Mouse (Mus musculus) gastrocnemius, postnatal 25 days (tissue): ENCODE measurements around the gene Hnrnpa1. TPM values are rescaled to one million over a fixed set of nuclear protein-coding genes. Genes with fewer than 3 reads are reported as not detected.
"Not testable (repeated sequence)": the region's sequence is repeated elsewhere in the genome, so short reads cannot be mapped to it uniquely, and the experiment has no call there.

Source experiments
- DNase-seq: peaks from one replicate; pipeline ENCODE4 v3.0.0; 2022
- microRNA-seq, 2 experiments: library from miRNA; unstranded; fragments of <30 nt; microRNA quantifications; one replicate each; pipeline ENCODE4 v1.2.0; 2021; ENCODE audit warnings: borderline replicate concordance in 2 of 2
- total RNA-seq, 2 experiments: library from RNA; stranded (reverse); gene quantifications; 1 replicate in 1 of 2; 2 replicates in 1 of 2; pipeline ENCODE4 v1.2.3; 2021

Hnrnpa1 gene
- total RNA-seq, 2 experiments from 2014 or later, result 82.8 to 89.0 TPM

DNA sequence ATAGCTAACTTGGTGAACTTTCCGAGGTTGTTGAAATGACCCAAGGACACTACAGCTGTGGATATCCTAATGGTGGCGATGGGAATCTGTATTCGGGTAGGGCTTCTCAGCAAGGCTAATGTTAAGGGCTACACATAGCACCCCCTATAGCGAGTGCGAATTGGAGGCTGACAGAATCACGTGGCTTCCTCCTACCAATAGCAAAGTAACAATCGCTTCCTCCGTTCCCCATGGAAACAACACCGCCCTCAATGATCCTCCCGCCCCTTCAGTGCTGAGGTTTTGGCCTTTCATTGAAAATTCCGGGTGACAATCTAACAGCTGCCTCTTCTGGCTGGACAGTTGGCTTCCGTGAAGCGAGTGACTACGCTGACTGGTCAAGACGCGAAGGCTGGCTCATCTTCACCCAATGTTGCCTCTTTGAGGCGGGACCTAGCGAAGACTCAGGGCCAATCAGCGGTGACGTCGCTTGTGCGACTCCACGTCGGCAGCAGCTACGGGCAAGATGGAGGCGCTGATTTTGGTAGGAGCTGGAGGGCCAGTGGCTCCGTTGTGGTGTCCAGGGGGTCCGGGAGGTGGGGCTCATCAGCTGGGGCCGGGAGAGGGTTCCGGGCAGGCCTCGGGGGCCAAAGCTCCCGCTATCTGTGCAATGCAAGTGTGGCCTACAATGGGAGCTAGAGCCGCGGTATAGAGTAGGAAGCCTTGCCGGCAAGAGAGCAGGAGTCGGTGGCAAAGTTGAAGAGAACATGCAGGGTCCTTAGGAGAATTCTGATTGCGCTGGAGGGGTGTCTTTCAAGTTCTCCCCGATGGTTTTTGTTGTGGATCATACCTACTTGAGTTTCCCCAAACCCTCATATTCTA is 32.4 kb downstream of the Hnrnpa1 start, which contains the start of gene Copz1:
Copz1 (plus strand) TSS at position 296 of the 861 bp plus-strand sequence.
- DNase-seq, result peak; percentile 98

DNA sequence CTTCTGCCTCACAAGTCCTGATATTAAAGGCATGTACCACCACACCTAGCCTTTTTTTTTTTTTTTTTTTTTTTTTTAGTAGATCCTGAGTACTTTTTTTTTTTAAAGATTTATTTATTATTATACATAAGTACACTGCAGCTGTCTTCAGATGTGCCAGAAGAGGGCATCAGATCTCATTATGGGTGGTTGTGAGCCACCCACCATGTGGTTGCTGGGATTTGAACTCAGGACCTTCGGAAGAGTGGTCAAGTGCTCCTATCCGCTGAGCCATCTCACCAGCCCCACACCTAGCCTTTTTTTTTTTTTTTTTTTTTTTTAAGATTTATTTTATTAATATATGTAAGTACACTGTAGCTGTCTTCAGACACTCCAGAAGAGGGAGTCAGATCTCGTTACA is 35.7 kb downstream of the Hnrnpa1 start:
- not testable (repeated sequence) for DNase-seq

DNA sequence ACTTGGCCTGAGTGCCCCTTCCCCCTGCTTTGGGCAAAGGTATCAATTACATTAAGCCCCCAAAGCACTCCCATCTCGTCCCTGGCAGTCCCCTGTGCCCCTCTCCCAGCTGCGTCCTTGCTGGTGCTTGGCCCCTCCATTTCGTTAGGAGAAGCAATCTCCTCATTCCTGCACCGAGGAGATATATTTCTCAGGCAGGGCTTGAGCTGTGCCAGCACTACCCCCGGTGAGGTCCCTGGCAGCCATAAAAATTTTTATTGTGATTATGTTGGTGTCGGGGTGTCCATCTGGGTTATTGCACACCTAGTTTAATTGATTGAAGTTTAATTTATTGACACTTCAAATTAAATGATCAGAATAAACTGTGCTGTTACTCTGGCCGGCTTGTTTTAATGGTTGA is 37.7 kb downstream of the Hnrnpa1 start:
- DNase-seq, result no peak

DNA sequence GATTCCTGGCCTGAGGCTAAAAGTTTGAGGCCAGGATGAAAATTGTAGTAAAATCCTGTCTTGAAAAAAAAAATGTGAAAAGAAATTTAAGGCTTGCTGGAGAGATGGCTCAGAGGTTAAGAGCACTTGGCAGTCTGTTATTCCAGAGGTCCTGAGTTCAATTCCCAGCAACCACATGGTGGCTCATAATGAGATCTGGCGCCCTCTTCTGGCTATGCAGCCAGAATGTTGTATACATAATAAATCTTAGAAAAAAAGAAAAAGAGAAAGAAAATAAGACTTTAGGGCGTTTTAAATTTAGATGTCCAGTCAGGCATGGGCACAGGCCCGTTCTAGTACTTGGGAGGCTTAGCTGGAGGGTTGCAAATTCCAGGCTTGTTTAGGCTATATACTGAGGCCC is 39.5 kb downstream of the Hnrnpa1 start:
- no peak for DNase-seq

DNA sequence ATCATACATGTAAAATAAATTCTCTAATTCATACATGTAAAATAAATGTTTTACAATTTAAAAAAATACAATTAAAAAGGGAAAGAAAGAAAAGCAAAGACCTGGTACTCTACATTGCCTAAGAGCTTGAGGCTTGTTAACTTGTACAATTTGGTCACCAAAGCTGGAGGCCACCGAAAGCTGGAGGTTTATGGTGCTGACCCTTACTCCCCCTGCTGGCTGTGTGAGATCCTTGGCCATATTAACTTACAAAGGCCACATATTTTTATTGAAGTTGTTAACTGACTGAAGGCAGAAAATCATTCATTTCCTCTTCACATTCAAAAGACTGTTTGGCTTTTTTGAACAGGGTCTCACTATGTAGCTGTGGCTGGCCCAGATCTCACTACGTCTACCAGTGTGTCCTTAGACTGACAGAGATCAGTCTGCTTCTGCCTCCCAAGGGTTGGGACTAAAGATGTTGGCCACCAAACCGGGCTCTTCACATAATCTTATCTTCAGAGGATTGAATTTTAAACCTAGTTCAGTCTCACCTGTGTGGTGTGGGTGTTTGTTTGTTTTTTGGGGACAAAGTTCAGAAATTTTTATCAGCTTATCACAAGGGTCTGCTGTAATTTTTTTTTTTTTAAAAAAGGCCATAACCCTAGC is 40.7 kb downstream of the Hnrnpa1 start:
- no peak for DNase-seq

DNA sequence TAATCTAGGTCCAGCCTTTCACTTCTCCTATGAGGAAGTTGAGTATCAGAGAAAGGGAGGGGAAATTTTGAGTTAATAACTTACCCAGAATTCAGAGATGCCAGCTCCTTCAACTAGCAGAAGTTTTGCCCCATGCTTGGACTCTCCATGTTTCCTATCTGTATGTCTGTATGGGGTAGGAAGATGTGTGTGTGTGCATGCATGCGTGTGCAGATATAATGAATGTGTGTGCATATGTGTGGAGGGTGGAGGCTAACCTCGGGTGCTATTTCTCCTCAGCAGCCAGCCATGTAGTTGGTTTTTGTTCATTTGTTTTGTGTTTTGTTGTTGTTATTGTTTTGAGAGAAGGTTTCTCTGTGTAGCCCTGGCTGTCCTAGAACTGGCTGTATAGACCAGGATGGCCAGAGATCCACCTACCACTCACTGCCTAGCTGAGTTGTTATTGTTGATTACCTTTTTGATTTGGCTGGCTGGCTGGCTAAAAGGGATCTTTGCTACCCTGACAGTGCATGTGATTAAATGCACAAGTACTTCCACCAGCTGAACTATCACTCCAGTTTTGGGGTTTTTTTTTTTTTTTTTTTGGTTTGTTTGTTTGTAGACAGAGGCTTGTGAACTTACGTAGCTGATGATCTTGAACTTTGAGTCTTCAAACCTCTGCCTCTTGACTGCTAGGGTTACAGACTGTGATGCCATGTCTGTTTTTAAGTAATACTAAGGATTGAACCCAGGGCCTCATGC is 41.4 kb downstream of the Hnrnpa1 start:
- DNase-seq, result no peak

DNA sequence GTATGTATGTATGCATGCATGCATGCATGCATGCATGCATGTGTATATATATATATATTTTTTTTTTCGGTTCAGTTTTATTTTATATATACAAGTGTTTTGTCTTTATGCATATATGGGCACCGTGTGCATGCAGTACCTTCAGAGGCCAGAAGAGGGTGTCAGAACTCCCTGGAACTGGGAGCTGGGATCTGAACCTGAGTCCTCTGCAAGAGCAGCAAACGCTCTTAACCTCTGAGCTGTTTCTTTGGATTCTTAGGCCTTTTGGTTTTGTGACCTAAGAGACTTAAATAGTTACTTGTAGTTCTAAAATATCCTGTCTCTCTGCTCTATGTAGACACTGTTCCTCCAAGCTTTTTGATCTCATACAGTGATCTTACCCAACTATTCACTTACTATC is 43.8 kb downstream of the Hnrnpa1 start:
- DNase-seq, result no peak

DNA sequence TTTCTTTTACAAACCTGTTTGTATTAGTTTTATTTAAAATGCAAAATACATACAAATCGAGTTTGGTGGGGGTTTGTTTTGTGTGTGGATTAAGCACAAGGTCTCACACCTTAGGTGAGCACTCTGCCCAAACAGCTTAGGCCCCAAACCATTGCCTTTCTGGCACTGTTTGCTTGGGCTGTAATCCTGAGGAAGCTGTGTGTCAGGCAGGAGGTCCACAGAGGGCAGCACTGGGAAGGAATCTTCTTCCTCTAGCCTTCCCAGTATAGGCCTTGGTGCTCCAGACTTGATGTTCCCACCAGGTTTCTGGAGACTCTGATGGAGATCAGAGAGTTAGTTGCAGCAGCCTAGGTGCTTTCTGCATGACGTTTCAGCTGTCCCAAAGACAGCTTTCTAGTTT is 44.4 kb downstream of the Hnrnpa1 start:
- no peak for DNase-seq

DNA sequence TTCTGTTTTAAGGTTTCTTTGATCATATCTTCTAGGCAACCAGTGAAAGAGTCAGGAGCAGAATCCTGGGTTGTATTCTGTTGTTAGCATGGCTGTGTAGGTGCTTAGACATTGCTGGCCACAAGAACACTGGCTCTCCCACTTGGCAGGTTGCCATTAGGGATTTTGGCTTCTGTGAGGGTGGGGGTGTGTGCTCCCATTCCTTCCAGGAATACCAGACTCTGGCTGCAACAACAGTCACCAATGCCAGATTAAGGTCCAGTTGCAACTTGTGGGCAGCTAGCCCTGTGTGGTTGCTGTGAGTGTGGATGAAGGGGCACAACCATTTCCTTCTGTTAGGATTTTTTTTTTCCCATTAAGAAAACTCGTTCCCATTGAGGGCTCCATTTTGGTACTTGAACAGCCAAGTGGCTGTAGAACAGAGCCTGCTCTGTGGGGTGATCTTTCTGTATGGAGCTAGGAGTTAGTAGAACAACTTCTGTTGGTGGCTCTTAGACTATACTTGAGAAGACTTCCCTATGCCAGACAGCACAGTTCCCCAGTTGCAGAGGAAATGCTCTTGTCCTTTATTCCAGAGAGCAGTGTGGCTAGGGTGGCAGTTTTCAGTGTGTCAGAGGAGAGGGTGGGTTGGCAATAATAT is 45.7 kb downstream of the Hnrnpa1 start:
- DNase-seq, result peak; percentile 58

DNA sequence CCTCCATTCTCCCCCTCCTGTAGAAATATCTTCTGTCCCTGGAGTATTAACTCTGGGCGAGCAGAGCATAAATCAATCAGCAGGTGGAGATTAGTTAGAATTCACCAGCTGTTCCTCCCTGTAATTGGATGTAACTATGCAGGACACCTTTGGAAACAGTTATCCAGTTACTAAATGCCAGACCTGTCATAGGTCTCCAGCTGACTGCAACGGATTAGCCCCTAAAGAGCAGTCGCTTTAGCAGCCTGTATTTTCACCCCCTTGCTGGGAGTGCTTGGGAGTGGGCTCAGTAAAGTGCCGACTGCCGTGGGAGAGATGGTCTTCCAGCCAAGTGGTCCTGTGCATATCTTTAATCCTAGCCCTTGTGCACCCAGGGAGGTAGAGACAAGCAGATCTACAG is 49.4 kb downstream of the Hnrnpa1 start:
- DNase-seq, result no peak

DNA sequence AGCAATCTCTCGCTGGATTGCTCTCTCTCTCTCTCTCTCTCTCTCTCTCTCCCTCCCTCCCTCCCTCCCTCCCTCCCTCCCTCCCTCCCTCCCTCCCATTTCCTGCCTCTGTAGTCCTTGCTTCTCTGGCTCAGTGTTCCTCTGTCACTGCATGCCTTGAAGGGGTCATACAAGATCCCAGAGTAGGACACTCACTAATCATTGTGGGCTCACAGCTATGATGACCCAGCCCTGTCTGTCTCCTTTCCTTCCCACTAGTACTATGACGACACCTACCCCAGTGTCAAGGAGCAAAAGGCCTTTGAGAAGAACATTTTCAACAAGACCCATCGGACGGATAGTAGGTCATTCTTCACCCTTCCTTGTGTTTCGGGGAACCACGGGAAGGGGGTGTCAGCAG is 50.2 kb downstream of the Hnrnpa1 start:
- no peak for DNase-seq

DNA sequence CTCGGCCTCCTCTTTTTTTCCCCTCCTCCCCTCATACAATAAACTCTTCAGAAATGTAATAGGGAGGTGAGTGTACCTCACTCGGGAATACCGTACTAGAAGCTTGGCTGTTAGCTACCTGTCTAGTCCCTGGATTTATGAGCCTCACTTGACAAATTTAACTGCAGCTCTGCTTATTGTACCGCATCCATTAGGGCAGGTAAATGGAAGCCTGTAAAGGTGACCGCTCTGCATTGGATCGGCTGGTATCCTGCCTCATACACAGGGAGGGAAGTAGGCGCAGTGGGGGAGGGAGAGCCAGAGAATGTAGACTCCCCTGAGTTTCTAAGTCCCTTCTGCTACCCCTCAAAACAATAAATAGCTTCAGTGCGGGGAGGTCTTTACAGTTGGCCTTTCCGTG is 50.6 kb downstream of the Hnrnpa1 start:
- no peak for DNase-seq

DNA sequence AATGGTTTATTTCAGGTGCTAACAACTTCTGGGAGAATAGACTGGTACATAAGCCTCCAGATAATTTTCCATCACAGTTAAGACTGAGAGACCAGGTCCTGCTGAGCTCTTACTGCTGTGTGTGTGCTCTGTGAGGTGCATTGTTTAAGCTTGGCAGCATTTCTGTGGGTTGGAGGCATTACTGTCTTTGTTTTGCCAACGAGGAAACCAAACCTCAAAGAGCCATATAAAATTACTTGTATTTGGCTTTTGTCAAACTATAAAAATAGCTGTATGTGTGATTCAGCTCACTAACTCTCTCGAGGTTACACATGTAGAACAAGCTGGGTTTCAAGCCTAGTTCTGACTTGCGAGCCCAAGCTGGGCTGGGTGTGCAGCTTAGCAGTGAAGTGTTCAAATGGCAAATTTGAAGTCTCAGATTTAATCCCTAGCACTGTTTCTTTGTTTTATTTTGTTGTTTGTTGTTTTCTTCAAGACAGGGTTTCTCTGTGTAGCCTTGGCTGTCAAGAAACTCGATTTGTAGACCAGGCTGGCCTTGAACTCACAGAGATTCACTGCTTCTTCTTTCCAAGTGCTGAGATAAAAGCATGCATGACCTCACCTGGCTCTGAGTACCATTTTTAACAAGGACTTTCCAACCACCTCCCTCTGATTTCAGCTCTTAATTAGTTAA is 52.6 kb downstream of the Hnrnpa1 start:
- DNase-seq, result no peak

DNA sequence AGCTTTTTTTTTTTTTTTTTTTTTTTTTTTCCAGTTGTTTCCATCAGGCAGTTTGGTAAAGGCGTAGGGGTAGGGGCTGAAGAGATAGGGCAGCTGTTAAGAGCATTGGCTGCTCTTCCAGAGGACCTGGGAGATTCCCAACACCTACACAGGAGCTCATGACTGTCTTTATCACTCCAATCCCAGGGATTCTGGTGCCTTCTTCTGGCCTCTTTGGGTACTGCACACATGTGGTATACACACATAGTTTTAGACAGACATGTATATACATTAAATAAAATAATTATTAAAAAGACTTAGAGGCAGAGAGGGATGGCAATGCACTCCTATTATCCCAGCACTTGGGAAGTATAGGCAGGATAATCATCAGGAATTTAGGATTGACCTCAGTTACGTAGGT is 53.1 kb downstream of the Hnrnpa1 start:
- no peak for DNase-seq

DNA sequence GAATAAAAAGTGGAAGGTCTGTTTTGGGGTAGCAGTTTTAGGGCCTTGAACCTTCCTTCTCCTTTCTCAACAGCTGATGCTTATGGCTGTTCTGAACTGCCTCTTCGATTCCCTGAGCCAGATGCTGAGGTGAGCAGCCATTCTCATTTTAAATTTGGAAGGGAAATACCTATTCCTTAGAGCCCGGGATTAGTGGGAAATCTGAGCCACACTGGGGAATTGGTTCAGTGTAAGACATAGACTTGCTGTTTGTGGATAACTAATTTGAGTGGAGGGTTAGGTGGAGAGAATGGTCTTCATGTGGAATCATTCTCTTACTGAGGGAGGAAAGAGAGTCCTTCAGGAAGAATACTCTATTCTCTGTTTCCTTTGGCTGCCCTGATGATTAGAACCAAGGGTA is 54.4 kb downstream of the Hnrnpa1 start:
- no peak for DNase-seq

DNA sequence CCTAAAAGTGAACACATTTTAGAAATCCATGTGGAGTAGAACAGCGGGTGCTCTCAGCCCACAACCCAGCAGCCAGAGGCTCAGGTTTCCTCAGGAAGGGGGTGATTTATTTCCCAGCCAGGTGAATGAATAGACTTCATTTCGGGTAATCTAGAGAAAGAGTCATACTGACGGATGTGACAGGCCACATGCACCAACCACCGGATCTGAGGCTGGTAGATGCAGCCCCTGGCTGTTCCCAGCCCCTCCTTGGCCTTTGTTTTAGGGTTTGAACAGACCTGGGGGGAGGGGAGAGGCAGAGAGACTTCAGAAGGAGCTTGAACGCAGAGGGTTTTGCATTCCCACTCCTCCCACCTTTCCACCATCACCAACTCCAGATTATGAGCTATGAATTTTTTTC is 55.6 kb downstream of the Hnrnpa1 start:
- DNase-seq, result no peak

Small RNA genes within 50 kb of the gene (microRNA-seq; reads per million reads assigned to microRNA genes)
- 77.4 to 127 reads per million in 2 experiments for gene Mir148b

Other genes with a start within 250 kb of the Hnrnpa1 start
- gene Hoxc8, start 249.8 kb upstream of the Hnrnpa1 start, total RNA-seq, result 1 to 10 TPM; 1.3 to 1.6 TPM
- gene Hoxc6, start 242.2 kb upstream of the Hnrnpa1 start, total RNA-seq, result 1 to 10 TPM; 5.3 to 8.1 TPM
- gene Hoxc4, start 221.5 kb upstream of the Hnrnpa1 start, total RNA-seq, result 1 to 10 TPM; 3.8 to 4.1 TPM
- gene Smug1, start 73.3 kb upstream of the Hnrnpa1 start, total RNA-seq, result 10 to 100 TPM in 1 of 2 experiments, 1 to 10 TPM in 1; 9.4 to 11.7 TPM
- gene Cbx5, start 616 bp upstream of the Hnrnpa1 start, total RNA-seq, result 10 to 100 TPM; 29.0 to 29.6 TPM
- not detected for gene Nfe2, start 18.0 kb downstream of the Hnrnpa1 start, total RNA-seq
- 10 to 100 TPM; 31.4 to 32.3 TPM for gene Copz1, start 32.3 kb downstream of the Hnrnpa1 start, total RNA-seq
- gene Gpr84, start 70.2 kb downstream of the Hnrnpa1 start, total RNA-seq, result not detected
- gene Zfp385a, start 99.7 kb downstream of the Hnrnpa1 start, total RNA-seq, result 10 to 100 TPM; 17.0 to 77.5 TPM
- gene Itga5, start 126.3 kb downstream of the Hnrnpa1 start, total RNA-seq, result 10 to 100 TPM in 1 of 2 experiments, 1 to 10 TPM in 1; 9.5 to 15.2 TPM
- gene Gtsf1, start 190.0 kb downstream of the Hnrnpa1 start, total RNA-seq, result not detected
- gene Gtsf2, start 208.0 kb downstream of the Hnrnpa1 start, total RNA-seq, result not detected
- 1 to 10 TPM; 1.2 to 1.3 TPM for gene Nckap1l, start 213.4 kb downstream of the Hnrnpa1 start, total RNA-seq